Mouse (Mus musculus): ENCODE results near the gene Eif5. TPM values are rescaled to one million over a fixed set of nuclear protein-coding genes. Genes with fewer than 3 reads are reported as not detected.

Gene Eif5
- 522 and 558 TPM in 2 replicates for polyA plus RNA-seq (2015; fragmentation: Nextera tagmentation; extraction: Ambion mirVana)

- H3K27me3 ChIP-seq (ENCODE audit: control insufficient read depth, insufficient read depth, low read depth, low read length) = peaks cover 8% of the 10 kb centered on the region
- peaks cover 45% of the 10 kb centered on the region for H3K4me1 ChIP-seq (ENCODE audit: control insufficient read depth, low read depth, low read length)
- H3K36me3 ChIP-seq (ENCODE audit: control insufficient read depth, insufficient read depth) = peaks cover 39% of the 10 kb centered on the region
- ATAC-seq (ENCODE audit: low read depth) = peak; percentile 91
- H3K4me2 ChIP-seq (ENCODE audit: low read depth, low read length) = peak within 1 kb of the TSS; percentile 72
- H3K9me3 ChIP-seq (replicated peaks; ENCODE audit: control insufficient read depth, low read length) = no peaks in the 10 kb centered on the region
- peak within 1 kb of the TSS; percentile 75 for H3K4me3 ChIP-seq (ENCODE audit: low read depth, low read length)
- WGBS (ENCODE audit: insufficient replicate concordance) = 0% methylated on average over 42 of the region's 47 CpGs
- H3K9ac ChIP-seq (ENCODE audit: low read depth, low read length) = peak within 1 kb of the TSS; percentile 96
- peak within 1 kb of the TSS; percentile 97 for H3K27ac ChIP-seq (ENCODE audit: low read length)
Measured at GRCm38 (mm10) chr12:111537796-111538291, at the start of gene Eif5. Gene Eif5 (plus strand): TSS chr12:111538016.

- Histone ChIP-seq H3K9ac (ENCODE audit: low read depth, low read length) (no peak overlapping the region), H3K4me1 (ENCODE audit: control insufficient read depth, low read depth, low read length) (peaks cover 2% of the 10 kb centered on the region), H3K4me3 (ENCODE audit: low read depth, low read length) (no peak overlapping the region), H3K4me2 (ENCODE audit: low read depth, low read length) (no peak overlapping the region), H3K27me3 (ENCODE audit: control insufficient read depth, insufficient read depth, low read depth, low read length) (peaks cover 51% of the 10 kb centered on the region), H3K27ac (ENCODE audit: low read length) (no peak overlapping the region), H3K36me3 (ENCODE audit: control insufficient read depth, insufficient read depth) (no peaks in the 10 kb centered on the region), H3K9me3 (replicated peaks; ENCODE audit: control insufficient read depth, low read length) (no peaks in the 10 kb centered on the region)
- 55% methylated on average over 11 of the region's 11 CpGs for WGBS (ENCODE audit: insufficient replicate concordance)
- peak; percentile 50; the same call in 1 of the 2 replicates for ATAC-seq (ENCODE audit: low read depth)
Measured at GRCm38 (mm10) chr12:111489261-111489865, 48.5 kb upstream of the Eif5 start.

GRCm38 (mm10) chr12:111494931-111495330, 42.9 kb upstream of the Eif5 start:
- no peak for ATAC-seq (ENCODE audit: low read depth)
- 58% methylated on average over 4 of the region's 4 CpGs for WGBS (ENCODE audit: insufficient replicate concordance)
- Histone ChIP-seq H3K9me3 (replicated peaks; ENCODE audit: control insufficient read depth, low read length) (no peaks in the 10 kb centered on the region), H3K36me3 (ENCODE audit: control insufficient read depth, insufficient read depth) (no peaks in the 10 kb centered on the region), H3K27ac (ENCODE audit: low read length) (no peak overlapping the region), H3K9ac (ENCODE audit: low read depth, low read length) (no peak overlapping the region), H3K4me1 (ENCODE audit: control insufficient read depth, low read depth, low read length) (no peaks in the 10 kb centered on the region), H3K4me2 (ENCODE audit: low read depth, low read length) (no peak overlapping the region), H3K27me3 (ENCODE audit: control insufficient read depth, insufficient read depth, low read depth, low read length) (peaks cover 3% of the 10 kb centered on the region), H3K4me3 (ENCODE audit: low read depth, low read length) (no peak overlapping the region)

GRCm38 (mm10) chr12:111497076-111497475, 40.7 kb upstream of the Eif5 start:
- no peaks in the 10 kb centered on the region for H3K36me3 ChIP-seq (ENCODE audit: control insufficient read depth, insufficient read depth)
- H3K4me1 ChIP-seq (ENCODE audit: control insufficient read depth, low read depth, low read length) = no peaks in the 10 kb centered on the region
- H3K27me3 ChIP-seq (ENCODE audit: control insufficient read depth, insufficient read depth, low read depth, low read length) = peaks cover 7% of the 10 kb centered on the region
- no peak overlapping the region for H3K4me3 ChIP-seq (ENCODE audit: low read depth, low read length)
- no peaks in the 10 kb centered on the region for H3K9me3 ChIP-seq (replicated peaks; ENCODE audit: control insufficient read depth, low read length)
- ATAC-seq (ENCODE audit: low read depth) = no peak
- no peak overlapping the region for H3K4me2 ChIP-seq (ENCODE audit: low read depth, low read length)
- WGBS (ENCODE audit: insufficient replicate concordance) = 40% methylated on average over 2 of the region's 2 CpGs
- H3K9ac ChIP-seq (ENCODE audit: low read depth, low read length) = no peak overlapping the region
- no peak overlapping the region for H3K27ac ChIP-seq (ENCODE audit: low read length)

GRCm38 (mm10) chr12:111499617-111500016, 38.2 kb upstream of the Eif5 start:
- ATAC-seq (ENCODE audit: low read depth) = no peak
- Histone ChIP-seq H3K4me2 (ENCODE audit: low read depth, low read length) (no peak overlapping the region), H3K4me1 (ENCODE audit: control insufficient read depth, low read depth, low read length) (no peaks in the 10 kb centered on the region), H3K27me3 (ENCODE audit: control insufficient read depth, insufficient read depth, low read depth, low read length) (peaks cover 20% of the 10 kb centered on the region), H3K9me3 (replicated peaks; ENCODE audit: control insufficient read depth, low read length) (no peaks in the 10 kb centered on the region; the same call in 1 of the 2 replicates), H3K36me3 (ENCODE audit: control insufficient read depth, insufficient read depth) (no peaks in the 10 kb centered on the region), H3K27ac (ENCODE audit: low read length) (no peak overlapping the region), H3K9ac (ENCODE audit: low read depth, low read length) (no peak overlapping the region), H3K4me3 (ENCODE audit: low read depth, low read length) (no peak overlapping the region)
- 52% methylated on average over 5 of the region's 5 CpGs for WGBS (ENCODE audit: insufficient replicate concordance)

GRCm38 (mm10) chr12:111500725-111501124, 37.1 kb upstream of the Eif5 start:
- no peak for ATAC-seq (ENCODE audit: low read depth)
- 34% methylated on average over 5 of the region's 5 CpGs for WGBS (ENCODE audit: insufficient replicate concordance)
- H3K4me1 ChIP-seq (ENCODE audit: control insufficient read depth, low read depth, low read length) = peaks cover 5% of the 10 kb centered on the region
- no peaks in the 10 kb centered on the region for H3K36me3 ChIP-seq (ENCODE audit: control insufficient read depth, insufficient read depth)
- H3K4me3 ChIP-seq (ENCODE audit: low read depth, low read length) = no peak overlapping the region
- H3K9ac ChIP-seq (ENCODE audit: low read depth, low read length) = no peak overlapping the region
- no peak overlapping the region for H3K27ac ChIP-seq (ENCODE audit: low read length)
- H3K9me3 ChIP-seq (replicated peaks; ENCODE audit: control insufficient read depth, low read length) = no peaks in the 10 kb centered on the region; the same call in 1 of the 2 replicates
- H3K27me3 ChIP-seq (ENCODE audit: control insufficient read depth, insufficient read depth, low read depth, low read length) = peaks cover 19% of the 10 kb centered on the region
- H3K4me2 ChIP-seq (ENCODE audit: low read depth, low read length) = no peak overlapping the region

- H3K27me3 ChIP-seq (ENCODE audit: control insufficient read depth, insufficient read depth, low read depth, low read length) = peaks cover 22% of the 10 kb centered on the region
Measured at GRCm38 (mm10) chr12:111503063-111503567, 34.7 kb upstream of the Eif5 start.

GRCm38 (mm10) chr12:111503571-111503970, 34.2 kb upstream of the Eif5 start:
- peaks cover 12% of the 10 kb centered on the region for H3K4me1 ChIP-seq (ENCODE audit: control insufficient read depth, low read depth, low read length)
- H3K9ac ChIP-seq (ENCODE audit: low read depth, low read length) = no peak overlapping the region
- no peaks in the 10 kb centered on the region; the same call in 1 of the 2 replicates for H3K9me3 ChIP-seq (replicated peaks; ENCODE audit: control insufficient read depth, low read length)
- no peak overlapping the region for H3K4me2 ChIP-seq (ENCODE audit: low read depth, low read length)
- H3K27ac ChIP-seq (ENCODE audit: low read length) = no peak overlapping the region
- H3K27me3 ChIP-seq (ENCODE audit: control insufficient read depth, insufficient read depth, low read depth, low read length) = peaks cover 22% of the 10 kb centered on the region
- ATAC-seq (ENCODE audit: low read depth) = no peak
- no peaks in the 10 kb centered on the region for H3K36me3 ChIP-seq (ENCODE audit: control insufficient read depth, insufficient read depth)
- 32% methylated on average over 5 of the region's 5 CpGs for WGBS (ENCODE audit: insufficient replicate concordance)
- H3K4me3 ChIP-seq (ENCODE audit: low read depth, low read length) = no peak overlapping the region

More at GRCm38 (mm10) chr12:111503063-111503567, 34.7 kb upstream of the Eif5 start:
- peaks cover 9% of the 10 kb centered on the region for H3K4me1 ChIP-seq (ENCODE audit: control insufficient read depth, low read depth, low read length)
- no peaks in the 10 kb centered on the region for H3K36me3 ChIP-seq (ENCODE audit: control insufficient read depth, insufficient read depth)
- no peak overlapping the region for H3K9ac ChIP-seq (ENCODE audit: low read depth, low read length)
- H3K9me3 ChIP-seq (replicated peaks; ENCODE audit: control insufficient read depth, low read length) = no peaks in the 10 kb centered on the region; the same call in 1 of the 2 replicates
- no peak overlapping the region for H3K27ac ChIP-seq (ENCODE audit: low read length)
- no peak overlapping the region for H3K4me2 ChIP-seq (ENCODE audit: low read depth, low read length)
- ATAC-seq (ENCODE audit: low read depth) = no peak
- no peak overlapping the region for H3K4me3 ChIP-seq (ENCODE audit: low read depth, low read length)
- 41% methylated on average over 12 of the region's 12 CpGs for WGBS (ENCODE audit: insufficient replicate concordance)

GRCm38 (mm10) chr12:111504904-111505303, 32.9 kb upstream of the Eif5 start:
- Histone ChIP-seq H3K27ac (ENCODE audit: low read length) (no peak overlapping the region), H3K4me2 (ENCODE audit: low read depth, low read length) (no peak overlapping the region), H3K36me3 (ENCODE audit: control insufficient read depth, insufficient read depth) (no peaks in the 10 kb centered on the region), H3K9me3 (replicated peaks; ENCODE audit: control insufficient read depth, low read length) (no peaks in the 10 kb centered on the region; the same call in 1 of the 2 replicates), H3K9ac (ENCODE audit: low read depth, low read length) (no peak overlapping the region), H3K4me3 (ENCODE audit: low read depth, low read length) (no peak overlapping the region), H3K27me3 (ENCODE audit: control insufficient read depth, insufficient read depth, low read depth, low read length) (peaks cover 22% of the 10 kb centered on the region), H3K4me1 (ENCODE audit: control insufficient read depth, low read depth, low read length) (peaks cover 18% of the 10 kb centered on the region)
- peak; percentile 64 for ATAC-seq (ENCODE audit: low read depth)
- WGBS (ENCODE audit: insufficient replicate concordance) = 5% methylated on average over 12 of the region's 12 CpGs
